Mouse (Mus musculus) forebrain, embryonic 10.5 days (tissue): Measurements from ENCODE around the gene Spty2d1. TPM values are rescaled to one million over a fixed set of nuclear protein-coding genes. Genes with fewer than 3 reads are reported as not detected.
A peak's percentile ranks its signal among the peaks of the same experiment; 100 is the strongest.

Source experiments
- DNase-seq: peaks from one replicate; pipeline ENCODE4 v3.0.0-alpha.2; 2017; ENCODE audit warnings: low spot score; ENCODE audit errors: extremely low spot score
- H3K27ac ChIP-seq: fragments of 300-500 bp; sonication (generic); 2 replicates; pipeline ENCODE4 v1.5.1; 2016; ENCODE audit warnings: mild to moderate bottlenecking
- H3K27me3 ChIP-seq: fragments of 300-500 bp; sonication (generic); 2 replicates; pipeline ENCODE4 v1.6.1; 2016; ENCODE audit warnings: mild to moderate bottlenecking; ENCODE audit not compliant: poor library complexity, severe bottlenecking
- H3K36me3 ChIP-seq: fragments of 300-500 bp; sonication (generic); replicated peaks from 2 replicates; pipeline ENCODE4 v1.6.1; 2016; ENCODE audit warnings: mild to moderate bottlenecking, moderate library complexity
- H3K4me1 ChIP-seq: fragments of 300-500 bp; sonication (generic); 2 replicates; pipeline ENCODE4 v1.6.1; 2016
- H3K4me3 ChIP-seq: fragments of 300-500 bp; sonication (generic); 2 replicates; pipeline ENCODE4 v1.5.1; 2016; ENCODE audit warnings: mild to moderate bottlenecking, moderate library complexity
- H3K9me3 ChIP-seq: fragments of 300-500 bp; sonication (generic); 2 replicates; pipeline ENCODE4 v1.6.1; 2016; ENCODE audit warnings: mild to moderate bottlenecking, moderate library complexity
- WGBS: fragments of 180-500 bp; shearing (Covaris S2); methylation state at CpG from one replicate; pipeline ENCODE4 v1.1.7; 2016; 5-methylcytosine and 5-hydroxymethylcytosine counted together
- polyA plus RNA-seq: library from polyadenylated mRNA; unstranded; fragments of >200 nt; fragmentation: Nextera tagmentation; extraction: Ambion mirVana; gene quantifications from 2 replicates; pipeline ENCODE4 v1.2.1, GENCODE M21; 2016

The Spty2d1 gene
- polyA plus RNA-seq, 1 experiment from 2014 or later, result 10.9 TPM

DNA sequence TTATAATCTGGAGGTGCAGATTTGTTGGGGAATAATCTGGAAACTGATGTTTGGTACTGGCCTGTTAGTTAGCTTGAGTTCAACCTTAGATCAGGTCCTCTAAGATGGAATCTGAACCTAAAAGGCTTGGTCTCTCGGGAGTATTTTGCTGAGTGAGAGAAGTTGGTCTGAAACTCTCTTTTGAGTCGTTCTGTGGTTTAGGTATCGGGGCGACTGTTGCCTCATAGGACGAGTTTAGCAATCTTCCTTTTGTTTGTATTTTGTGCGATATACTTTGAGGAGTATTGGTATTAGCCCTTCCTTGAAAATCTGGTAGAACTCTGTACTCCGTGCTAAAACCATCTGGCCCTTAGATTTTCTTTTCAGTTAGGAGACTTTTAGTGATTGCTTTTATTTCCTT, 44.1 kb downstream of the Spty2d1 start:
- H3K27ac ChIP-seq, result no peak overlapping the region

DNA sequence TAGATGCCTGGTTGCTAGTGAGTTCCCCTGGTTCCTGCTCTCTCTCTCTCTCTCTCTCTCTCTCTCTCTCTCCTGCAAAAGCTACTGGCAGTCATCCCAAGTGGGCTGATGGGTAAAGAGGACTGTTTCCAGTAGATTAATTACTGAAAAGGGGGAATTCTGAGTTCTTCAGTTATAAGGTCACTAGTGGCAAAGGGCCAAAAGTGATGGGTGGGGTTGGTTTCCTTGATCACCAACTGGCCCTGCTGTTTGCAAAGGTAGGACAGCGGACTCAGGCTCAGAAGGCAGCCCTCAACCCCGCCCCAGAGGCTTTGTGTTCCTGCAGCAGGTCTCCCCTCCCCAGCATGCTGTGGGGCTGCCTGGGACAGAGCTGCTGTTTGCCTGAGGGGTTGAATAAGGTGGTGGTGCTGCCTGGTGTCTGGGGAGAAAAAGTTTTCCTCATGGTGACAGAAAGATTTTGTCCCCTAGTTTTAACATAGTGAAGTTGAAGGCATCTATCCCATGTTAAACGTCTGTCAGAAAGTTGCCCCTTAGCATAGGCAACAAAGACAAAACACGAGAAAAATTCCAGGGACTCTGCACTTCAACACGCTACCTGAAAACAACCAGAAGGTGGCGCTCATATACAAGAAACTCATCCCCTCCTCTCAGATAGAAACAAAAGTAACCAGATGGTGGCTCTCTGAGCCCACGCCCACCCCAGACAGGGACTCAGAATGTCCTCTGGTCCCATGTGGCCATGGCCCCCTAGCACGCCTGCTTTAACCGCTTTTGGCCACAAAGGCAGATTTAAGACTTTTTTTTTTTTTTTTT, 45.2 kb downstream of the Spty2d1 start:
- Histone ChIP-seq H3K36me3 (no peaks in the 10 kb centered on the region), H3K4me3 (peak overlapping the region; percentile 14; the same call in 1 of the 2 replicates), H3K9me3 (no peaks in the 10 kb centered on the region), H3K27ac (peak overlapping the region; percentile 81), H3K4me1 (peaks cover 20% of the 10 kb centered on the region), H3K27me3 (peaks cover 22% of the 10 kb centered on the region)
- DNase-seq, result peak; percentile 67
- under 1% methylated on average over 9 of the region's 9 CpGs for WGBS

More for the DNA sequence above, 44.1 kb downstream of the Spty2d1 start:
- H3K9me3 ChIP-seq, result no peaks in the 10 kb centered on the region
- WGBS, result 87% methylated on average over 7 of the region's 7 CpGs
- no peaks in the 10 kb centered on the region for H3K36me3 ChIP-seq
- no peak overlapping the region for H3K4me3 ChIP-seq
- peaks cover 14% of the 10 kb centered on the region for H3K4me1 ChIP-seq
- no peak for DNase-seq
- H3K27me3 ChIP-seq, result peaks cover 19% of the 10 kb centered on the region

DNA sequence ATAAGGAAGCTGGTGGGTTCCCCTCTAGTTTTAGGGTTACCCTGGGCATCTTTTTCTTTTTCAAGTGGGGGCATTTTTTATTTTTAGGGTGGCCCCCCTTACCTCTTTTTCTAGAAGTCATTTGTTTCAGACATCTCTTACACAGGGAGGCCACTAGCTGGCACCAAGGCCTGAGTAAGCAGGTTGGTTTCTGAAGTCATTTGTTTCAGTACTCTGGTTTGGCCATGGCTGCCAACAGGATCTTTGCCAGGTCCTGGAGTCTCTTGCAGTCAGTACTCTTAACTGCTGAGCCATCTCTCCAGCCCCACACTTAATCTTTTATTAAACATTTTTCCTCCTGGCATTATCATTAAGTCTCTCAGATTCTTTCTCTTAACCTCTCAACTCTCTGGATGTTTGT, 46.1 kb downstream of the Spty2d1 start:
- Histone ChIP-seq H3K4me3 (no peak overlapping the region), H3K27me3 (peaks cover 22% of the 10 kb centered on the region), H3K9me3 (no peaks in the 10 kb centered on the region), H3K36me3 (no peaks in the 10 kb centered on the region), H3K27ac (no peak overlapping the region), H3K4me1 (peaks cover 28% of the 10 kb centered on the region)
- DNase-seq, result no peak

DNA sequence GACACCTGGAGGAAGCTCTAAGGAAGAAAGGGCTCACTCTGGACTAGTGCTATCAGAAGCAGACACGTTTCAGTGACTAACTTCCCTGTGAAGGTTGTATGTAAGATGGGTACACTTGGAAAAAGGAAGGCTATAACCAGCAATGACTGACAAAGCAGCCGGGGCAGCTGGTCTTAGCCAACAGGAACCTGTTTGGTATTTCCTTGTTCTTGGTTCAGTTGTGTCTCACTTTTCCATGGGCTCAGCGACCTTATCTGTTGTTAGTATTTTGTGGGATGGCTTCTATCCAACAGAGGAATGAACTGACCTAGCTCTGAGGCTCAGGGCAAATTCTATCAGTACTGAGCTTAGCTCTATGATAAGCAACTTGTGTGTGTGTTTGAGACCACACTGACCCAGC, 47.2 kb downstream of the Spty2d1 start:
- Histone ChIP-seq H3K9me3 (no peaks in the 10 kb centered on the region), H3K27me3 (peaks cover 22% of the 10 kb centered on the region), H3K27ac (no peak overlapping the region), H3K4me1 (peaks cover 30% of the 10 kb centered on the region), H3K4me3 (no peak overlapping the region), H3K36me3 (peaks cover 5% of the 10 kb centered on the region; the same call in 1 of the 2 replicates)
- no peak for DNase-seq
- 71% methylated on average over 3 of the region's 3 CpGs for WGBS

DNA sequence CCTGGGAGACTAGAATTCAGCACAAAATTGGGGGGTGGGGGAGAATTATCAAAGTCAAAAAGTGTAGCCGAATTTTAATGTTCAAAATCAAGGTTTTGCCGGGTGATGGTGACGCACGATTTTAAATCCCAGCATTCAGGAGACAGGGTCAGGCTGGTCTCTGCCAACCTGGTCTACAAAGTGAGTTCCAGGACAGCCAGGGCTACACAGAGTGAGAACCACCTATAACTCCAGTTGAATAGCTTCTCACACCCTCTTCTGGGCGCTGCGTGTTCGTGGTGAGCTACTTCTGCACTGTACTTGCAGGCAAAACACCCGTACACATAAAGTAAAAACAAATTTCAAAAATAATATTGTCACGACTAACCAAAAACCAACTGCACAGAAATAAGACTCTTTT, 49.4 kb downstream of the Spty2d1 start:
- peaks cover 20% of the 10 kb centered on the region for H3K36me3 ChIP-seq
- peaks cover 22% of the 10 kb centered on the region for H3K27me3 ChIP-seq
- WGBS, result 26% methylated on average over 9 of the region's 9 CpGs
- H3K27ac ChIP-seq, result peak overlapping the region; percentile 89
- DNase-seq, result no peak
- no peaks in the 10 kb centered on the region for H3K9me3 ChIP-seq
- H3K4me3 ChIP-seq, result peak overlapping the region; percentile 85
- H3K4me1 ChIP-seq, result peaks cover 30% of the 10 kb centered on the region

DNA sequence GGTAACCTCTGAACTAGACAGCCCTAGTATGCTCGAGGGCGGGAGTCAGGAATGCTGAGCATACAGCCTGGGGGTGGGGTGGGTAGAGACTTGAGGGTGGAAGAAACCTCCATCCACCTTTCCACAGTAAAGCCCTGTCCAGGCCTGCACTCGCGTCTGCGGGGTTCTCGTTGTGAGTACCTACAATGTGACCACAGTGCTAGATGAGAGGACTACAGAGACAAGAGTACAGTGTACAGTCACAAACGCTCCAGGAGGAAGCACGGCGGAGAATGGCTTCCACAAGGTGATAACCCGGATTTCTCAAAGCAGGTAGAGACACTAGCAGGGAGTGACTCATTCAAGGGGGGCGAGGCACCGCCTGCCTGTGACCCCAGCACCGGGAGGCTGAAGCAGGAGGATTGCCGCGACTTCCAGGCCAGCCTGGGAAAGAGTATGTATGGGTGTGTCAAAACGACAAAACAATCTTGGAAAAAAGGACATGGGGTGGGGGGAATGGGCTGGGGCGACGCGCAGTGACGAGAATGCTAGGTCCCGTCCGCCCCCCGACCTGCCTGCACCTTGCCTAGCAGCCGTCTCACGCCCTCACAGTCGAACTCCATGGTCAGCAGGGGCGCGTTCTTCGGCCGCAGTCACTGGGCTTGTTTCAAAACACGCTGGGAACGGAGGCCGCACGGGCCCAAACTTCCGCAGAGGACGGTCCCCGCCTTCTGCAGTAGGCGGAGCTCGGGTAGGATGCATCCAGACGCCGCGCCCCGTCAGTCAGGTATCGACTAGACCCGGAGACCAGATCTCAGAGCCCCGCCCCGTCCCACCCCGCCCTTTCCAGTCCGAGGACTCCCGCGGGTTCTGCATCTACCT, 50.1 kb downstream of the Spty2d1 start, which contains the start of gene Uevld:
Uevld (minus strand) TSS at position 697 of the 861 bp plus-strand sequence.
- Histone ChIP-seq H3K27ac (peak within 1 kb of the TSS; percentile 89), H3K27me3 (peaks cover 22% of the 10 kb centered on the region), H3K36me3 (peaks cover 28% of the 10 kb centered on the region), H3K4me1 (peaks cover 22% of the 10 kb centered on the region), H3K4me3 (peak within 1 kb of the TSS; percentile 85), H3K9me3 (no peaks in the 10 kb centered on the region)
- under 1% methylated on average over 51 of the region's 51 CpGs for WGBS
- peak; percentile 95 for DNase-seq

Other genes starting within 250 kb of the Spty2d1 start
- gene Hps5, start 212.3 kb downstream of the Spty2d1 start, polyA plus RNA-seq, result 16.2 and 18.7 TPM in 2 replicates
- 51.2 and 54.1 TPM in 2 replicates for gene Gtf2h1, start 212.3 kb downstream of the Spty2d1 start, polyA plus RNA-seq
- gene Ldha, start 166.9 kb downstream of the Spty2d1 start, polyA plus RNA-seq, result 3,398 and 3,630 TPM in 2 replicates
- gene Ldhc, start 147.2 kb downstream of the Spty2d1 start, polyA plus RNA-seq, result 0.17 TPM in 1 of 2 replicates, not detected in the other
- gene Tsg101, start 88.4 kb downstream of the Spty2d1 start, polyA plus RNA-seq, result 259 and 274 TPM in 2 replicates
- gene Uevld, start 49.9 kb downstream of the Spty2d1 start, polyA plus RNA-seq, result 13.4 and 14.6 TPM in 2 replicates
- gene Gm9999, start 24.8 kb downstream of the Spty2d1 start, polyA plus RNA-seq, result not detected in 2 replicates
- gene Tmem86a, start 42.2 kb upstream of the Spty2d1 start, polyA plus RNA-seq, result 9.8 and 10.5 TPM in 2 replicates
- 2.9 and 4.1 TPM in 2 replicates for gene Ptpn5, start 125.3 kb upstream of the Spty2d1 start, polyA plus RNA-seq
- gene Mrgpra6, start 196.5 kb upstream of the Spty2d1 start, polyA plus RNA-seq, result not detected in 2 replicates
- gene Mrgpra9, start 244.4 kb upstream of the Spty2d1 start, polyA plus RNA-seq, result not detected in 2 replicates